Mouse (Mus musculus) MEL (cell line): Measurements from ENCODE around the gene Smlr1. TPM values are rescaled to one million over a fixed set of nuclear protein-coding genes. Genes with fewer than 3 reads are reported as not detected.

ENCODE experiments used
- DNase-seq: peaks from one replicate; pipeline ENCODE4 v3.0.0; 2011; ENCODE audit warnings: low read depth, low spot score
- H3K27ac ChIP-seq: 2 replicates; pipeline ENCODE4 v1.5.1; 2012; ENCODE audit warnings: low read depth, mild to moderate bottlenecking, control low read depth, low read length, moderate library complexity; ENCODE audit not compliant: control insufficient read depth
- H3K27me3 ChIP-seq, 2 experiments: fragments of 150-350 bp in 1 of 2; sonication (generic) in 1 of 2; 2 replicates each; pipeline ENCODE4 v1.6.1; 2012; ENCODE audit warnings: low read length in 2 of 2, mild to moderate bottlenecking in 2 of 2, improper control_type of control experiment in 1 of 2, moderate library complexity in 1 of 2; ENCODE audit not compliant: insufficient read depth in 2 of 2, control insufficient read depth in 1 of 2
- H3K36me3 ChIP-seq, 2 experiments: 2 replicates each; pipeline ENCODE4 v1.6.1; 2012 to 2014; ENCODE audit warnings: low read length in 2 of 2, improper control_type of control experiment in 1 of 2, inconsistent platforms in 1 of 2, mild to moderate bottlenecking in 1 of 2; ENCODE audit not compliant: insufficient read depth in 2 of 2, control insufficient read depth in 1 of 2
- H3K4me1 ChIP-seq, 2 experiments: fragments of 150-350 bp in 1 of 2; sonication (generic) in 1 of 2; 2 replicates each; pipeline ENCODE4 v1.6.1; 2012; ENCODE audit warnings: low read length in 2 of 2, improper control_type of control experiment in 1 of 2, mild to moderate bottlenecking in 1 of 2; ENCODE audit not compliant: insufficient read depth in 2 of 2, control insufficient read depth in 1 of 2
- H3K4me3 ChIP-seq, 2 experiments: fragments of 150-350 bp in 1 of 2; sonication (generic) in 1 of 2; 2 replicates each; pipeline ENCODE4 v1.5.1; 2012; ENCODE audit warnings: low read depth in 2 of 2, low read length in 2 of 2, mild to moderate bottlenecking in 2 of 2, moderate library complexity in 2 of 2, control low read depth in 1 of 2, improper control_type of control experiment in 1 of 2; ENCODE audit not compliant: control insufficient read depth in 1 of 2, insufficient read depth in 1 of 2
- H3K79me2 ChIP-seq: 2 replicates; pipeline ENCODE4 v1.6.1; 2012; ENCODE audit warnings: mild to moderate bottlenecking, low read length, moderate library complexity; ENCODE audit not compliant: control insufficient read depth, poor library complexity, insufficient read depth
- H3K9ac ChIP-seq: 2 replicates; pipeline ENCODE4 v1.6.1; 2012; ENCODE audit warnings: low read depth, mild to moderate bottlenecking, control low read depth, low read length, moderate library complexity; ENCODE audit not compliant: control insufficient read depth, poor library complexity, severe bottlenecking
- H3K9me3 ChIP-seq: fragments of 150-350 bp; sonication (generic); replicated peaks from 2 replicates; pipeline ENCODE4 v1.6.1; 2012; ENCODE audit warnings: mild to moderate bottlenecking, low read length, improper control_type of control experiment, moderate library complexity; ENCODE audit not compliant: insufficient read depth
- BHLHE40 ChIP-seq: IDR thresholded peaks from 2 replicates; pipeline ENCODE4 v1.6.1; 2012; ENCODE audit warnings: low read depth, mild to moderate bottlenecking, inconsistent platforms, low read length, improper control_type of control experiment, borderline replicate concordance
- CHD1 ChIP-seq: IDR thresholded peaks from 2 replicates; pipeline ENCODE4 v1.6.1; 2012; ENCODE audit warnings: low read depth, mild to moderate bottlenecking, inconsistent platforms, low read length, improper control_type of control experiment
- CHD2 ChIP-seq: IDR thresholded peaks from 2 replicates; pipeline ENCODE4 v1.6.1; 2011; ENCODE audit warnings: low read length, improper control_type of control experiment
- CTCF ChIP-seq, 3 experiments: IDR thresholded peaks in 2 of 3; conservative IDR thresholded peaks in 1 of 3; 2 replicates each; pipeline ENCODE4 v1.5.1; 2011 to 2012; ENCODE audit warnings: low read length in 3 of 3, low read depth in 2 of 3, mild to moderate bottlenecking in 2 of 3, improper control_type of control experiment in 1 of 3, inconsistent platforms in 1 of 3, mixed read lengths in 1 of 3, moderate library complexity in 1 of 3; ENCODE audit not compliant: control insufficient read depth in 1 of 3, insufficient read depth in 1 of 3, poor library complexity in 1 of 3, severe bottlenecking in 1 of 3
- E2F4 ChIP-seq: IDR thresholded peaks from 2 replicates; pipeline ENCODE4 v1.6.1; 2011; ENCODE audit warnings: low read depth, low read length, improper control_type of control experiment, borderline replicate concordance
- ELF1 ChIP-seq: IDR thresholded peaks from 2 replicates; pipeline ENCODE4 v1.6.1; 2014; ENCODE audit warnings: low read depth, mild to moderate bottlenecking, inconsistent platforms, low read length, improper control_type of control experiment, moderate library complexity
- EP300 ChIP-seq, 2 experiments: IDR thresholded peaks; 2 replicates each; pipeline ENCODE4 v1.6.1; 2011; ENCODE audit warnings: improper control_type of control experiment in 2 of 2, low read length in 2 of 2, low read depth in 1 of 2, mild to moderate bottlenecking in 1 of 2
- ETS1 ChIP-seq: IDR thresholded peaks from 2 replicates; pipeline ENCODE4 v1.6.1; 2012; ENCODE audit warnings: low read depth, mild to moderate bottlenecking, inconsistent platforms, low read length, improper control_type of control experiment, moderate library complexity
- HCFC1 ChIP-seq: IDR thresholded peaks from 2 replicates; pipeline ENCODE4 v1.6.1; 2012; ENCODE audit warnings: low read depth, mild to moderate bottlenecking, inconsistent platforms, low read length, improper control_type of control experiment, moderate library complexity
- JUND ChIP-seq: IDR thresholded peaks from 2 replicates; pipeline ENCODE4 v1.6.1; 2011; ENCODE audit warnings: low read depth, mild to moderate bottlenecking, improper control_type of control experiment, low read length
- MAX ChIP-seq: IDR thresholded peaks from 2 replicates; pipeline ENCODE4 v1.6.1; 2011; ENCODE audit warnings: low read length, improper control_type of control experiment
- MEF2A ChIP-seq: IDR thresholded peaks from 2 replicates; pipeline ENCODE4 v1.6.1; 2014; ENCODE audit warnings: low read depth, mild to moderate bottlenecking, inconsistent platforms, low read length, improper control_type of control experiment; ENCODE audit not compliant: poor library complexity, insufficient replicate concordance, severe bottlenecking; ENCODE audit errors: extremely low read depth
- MYB ChIP-seq: IDR thresholded peaks from 2 replicates; pipeline ENCODE4 v1.6.1; 2011; ENCODE audit warnings: mild to moderate bottlenecking, low read depth, low read length, improper control_type of control experiment
- MYC ChIP-seq: IDR thresholded peaks from 2 replicates; pipeline ENCODE4 v1.6.1; 2011; ENCODE audit warnings: low read depth, mild to moderate bottlenecking, low read length, improper control_type of control experiment, moderate library complexity
- NELFE ChIP-seq: IDR thresholded peaks from 2 replicates; pipeline ENCODE4 v1.6.1; 2011; ENCODE audit warnings: low read depth, low read length, improper control_type of control experiment
- POLR2A ChIP-seq, 2 experiments: IDR thresholded peaks; 2 replicates each; pipeline ENCODE4 v1.6.1; 2011 to 2012; ENCODE audit warnings: low read length in 2 of 2, mild to moderate bottlenecking in 2 of 2, control low read depth in 1 of 2, improper control_type of control experiment in 1 of 2, low read depth in 1 of 2, moderate library complexity in 1 of 2; ENCODE audit not compliant: control insufficient read depth in 1 of 2, insufficient read depth in 1 of 2, poor library complexity in 1 of 2
- POLR2AphosphoS2 ChIP-seq: IDR thresholded peaks from 2 replicates; pipeline ENCODE4 v1.6.1; 2011; ENCODE audit warnings: low read length, improper control_type of control experiment
- POLR2AphosphoS5 ChIP-seq: IDR thresholded peaks from 2 replicates; pipeline ENCODE4 v1.6.1; 2012; ENCODE audit warnings: low read depth, borderline replicate concordance, mild to moderate bottlenecking, inconsistent platforms, low read length, moderate library complexity, mixed read lengths
- RCOR1 ChIP-seq: IDR thresholded peaks from 2 replicates; pipeline ENCODE4 v1.6.1; 2012; ENCODE audit warnings: low read depth, mild to moderate bottlenecking, inconsistent platforms, low read length, improper control_type of control experiment
- SMC3 ChIP-seq: IDR thresholded peaks from 2 replicates; pipeline ENCODE4 v1.6.1; 2011; ENCODE audit warnings: low read depth, low read length, improper control_type of control experiment
- TCF12 ChIP-seq: IDR thresholded peaks from 2 replicates; pipeline ENCODE4 v1.6.1; 2014; ENCODE audit warnings: low read depth, mild to moderate bottlenecking, inconsistent platforms, low read length, improper control_type of control experiment, moderate library complexity
- USF2 ChIP-seq, 2 experiments: IDR thresholded peaks; 2 replicates each; pipeline ENCODE4 v1.6.1; 2011 to 2012; ENCODE audit warnings: improper control_type of control experiment in 2 of 2, low read length in 2 of 2, borderline replicate concordance in 1 of 2, inconsistent platforms in 1 of 2, low read depth in 1 of 2, mild to moderate bottlenecking in 1 of 2; ENCODE audit not compliant: insufficient read depth in 1 of 2
- ZC3H11A ChIP-seq: IDR thresholded peaks from 2 replicates; pipeline ENCODE4 v1.6.1; 2012; ENCODE audit warnings: low read depth, mild to moderate bottlenecking, inconsistent platforms, low read length, improper control_type of control experiment
- ZMIZ1 ChIP-seq: IDR thresholded peaks from 2 replicates; pipeline ENCODE4 v1.6.1; 2012; ENCODE audit warnings: low read depth, mild to moderate bottlenecking, inconsistent platforms, low read length, improper control_type of control experiment, moderate library complexity
- polyA plus RNA-seq, 2 experiments: library from polyadenylated mRNA; stranded (reverse) in 1 of 2; unstranded in 1 of 2; fragments of >175 nt in 1 of 2; fragments of >200 nt in 1 of 2; gene quantifications; 2 replicates each; pipeline versions ENCODE4 v1.2.1 to v1.2.4; 2012; ENCODE audit warnings: low replicate concordance in 2 of 2, low read depth in 1 of 2; ENCODE audit not compliant: insufficient read length in 2 of 2, insufficient read depth in 1 of 2, missing spikeins in 1 of 2
- total RNA-seq: library from RNA; depleted of rRNA; stranded (reverse); fragments of 300-350 nt; gene quantifications from 2 replicates; pipeline ENCODE4 v1.2.3, GENCODE M21; 2012

Gene Smlr1
- total and polyA plus RNA-seq, 3 experiments = not detected

DNA sequence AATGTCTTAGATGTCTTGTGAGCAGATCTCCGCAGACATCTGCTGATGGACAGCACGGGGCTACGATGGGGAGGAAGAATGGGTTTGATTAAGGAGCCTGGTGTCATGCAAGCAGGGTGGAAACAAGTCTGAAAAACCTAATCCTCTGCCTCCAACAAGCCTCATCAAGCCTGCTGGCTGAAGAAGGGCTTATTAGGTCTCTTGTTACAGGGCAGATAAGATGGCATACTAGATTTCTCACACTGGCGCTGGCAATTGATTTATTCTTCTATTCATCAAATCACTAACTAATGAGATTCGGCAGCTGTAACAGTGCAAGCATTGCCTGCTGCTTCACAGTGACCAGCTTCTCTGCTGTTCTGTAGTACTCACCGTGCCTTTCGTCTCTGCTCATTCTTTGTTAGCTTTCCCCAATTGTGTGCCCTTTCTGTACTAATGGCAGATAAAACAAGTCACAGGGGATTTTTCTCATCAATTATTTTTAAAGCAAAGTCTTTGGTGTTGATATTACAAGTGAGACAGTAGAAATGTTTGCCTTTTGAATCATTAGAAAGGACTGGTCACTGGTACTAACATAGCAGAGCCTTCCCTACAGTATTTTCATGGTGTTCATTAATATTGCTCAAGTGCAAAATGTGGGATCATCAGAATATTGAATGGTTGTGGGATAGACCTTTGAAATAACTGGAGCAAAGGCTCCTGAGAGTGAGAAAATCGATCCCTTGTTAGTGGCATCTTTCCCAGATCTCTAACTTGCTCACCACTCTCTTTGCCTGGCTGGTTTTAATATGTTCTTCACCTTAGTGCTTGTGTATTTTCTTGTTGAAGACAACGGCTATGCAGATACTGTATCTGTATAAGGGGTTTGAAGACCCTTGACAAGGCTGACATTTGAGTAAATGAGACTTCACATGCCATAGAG is 35.5 kb upstream of the Smlr1 start:
- Histone ChIP-seq H3K36me3 (no peaks in the 10 kb centered on the region), H3K9ac (no peak overlapping the region), H3K27ac (no peak overlapping the region), H3K79me2 (no peaks in the 10 kb centered on the region), H3K27me3 (peaks cover 0 to 2% of the 10 kb centered on the region in 2 experiments; a peak in 2 of 4 replicates), H3K4me1 (no peaks in the 10 kb centered on the region), H3K4me3 (no peak overlapping the region), H3K9me3 (no peaks in the 10 kb centered on the region)
- no peak for TF ChIP-seq HCFC1
- no peak for TF ChIP-seq POLR2AphosphoS2
- DNase-seq = no peak

DNA sequence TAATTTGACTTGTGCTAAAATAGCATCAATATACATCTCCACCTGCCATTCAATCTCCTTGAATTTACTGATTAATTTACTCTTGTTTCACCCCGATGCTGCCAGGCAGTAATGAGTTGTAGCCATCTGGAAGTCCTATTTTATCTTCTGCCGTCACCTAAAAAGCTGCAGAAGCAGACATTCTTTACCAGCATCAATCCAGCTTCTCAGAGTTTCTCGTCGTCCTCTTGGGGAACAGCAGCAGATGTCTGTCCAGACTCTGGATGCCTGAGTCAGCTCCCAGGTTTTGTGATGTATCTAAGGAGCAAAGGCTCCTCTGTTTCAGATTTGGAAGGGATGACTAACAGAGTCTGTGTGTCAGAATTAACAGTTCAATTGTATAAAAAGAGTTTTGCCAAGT is 16.9 kb upstream of the Smlr1 start:
- DNase-seq = no peak
- no peaks in the 10 kb centered on the region for H3K9me3 ChIP-seq
- H3K4me3 ChIP-seq = no peak overlapping the region
- no peak overlapping the region for H3K9ac ChIP-seq
- H3K4me1 ChIP-seq = no peaks in the 10 kb centered on the region
- no peaks in the 10 kb centered on the region for H3K79me2 ChIP-seq
- H3K27me3 ChIP-seq = no peaks in the 10 kb centered on the region
- no peak overlapping the region for H3K27ac ChIP-seq
- TF ChIP-seq MYC = no peak
- TF ChIP-seq MAX = no peak
- no peak for TF ChIP-seq ELF1
- TF ChIP-seq MEF2A = no peak
- TF ChIP-seq ZMIZ1 = no peak
- TF ChIP-seq NELFE = no peak
- no peak for TF ChIP-seq CTCF (IDR thresholded peaks at IDR 0.05 in 2 of 3, conservative IDR thresholded peaks at IDR 0.05 in 1 of 3; ENCODE audit: control insufficient read depth in 1 of 3, insufficient read depth in 1 of 3, low read depth in 2 of 3, low read length in 3 of 3, poor library complexity in 1 of 3, severe bottlenecking in 1 of 3)
- no peaks in the 10 kb centered on the region for H3K36me3 ChIP-seq

DNA sequence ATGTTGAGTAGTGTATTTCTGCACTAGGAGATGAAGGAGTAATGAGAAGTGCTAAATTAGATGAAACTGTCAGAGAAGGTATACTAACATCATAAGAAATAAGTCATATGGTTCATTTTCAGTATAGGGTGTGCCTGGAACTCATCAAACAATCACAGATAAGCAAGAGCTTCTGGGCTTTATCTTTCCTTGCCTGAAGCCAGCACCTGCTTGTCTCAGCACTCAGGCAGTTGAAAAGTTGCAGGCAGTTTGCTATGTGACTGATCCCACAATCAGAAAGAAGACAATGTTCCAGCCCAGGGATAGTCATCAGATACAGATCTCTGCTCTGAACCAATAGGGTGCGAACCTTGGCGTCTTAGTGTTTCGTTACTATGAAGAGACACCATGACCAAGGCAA is 5.0 kb upstream of the Smlr1 start:
- 0 out of 4 replicates have a peak, but pooled peaks cover 0 to 2% of the 10 kb centered on the region in 2 experiments for H3K36me3 ChIP-seq
- no peak overlapping the region for H3K9ac ChIP-seq
- peak; percentile 17 for DNase-seq
- H3K27ac ChIP-seq = no peak overlapping the region
- H3K4me3 ChIP-seq = no peak overlapping the region
- H3K79me2 ChIP-seq = no peaks in the 10 kb centered on the region
- no peaks in the 10 kb centered on the region for H3K9me3 ChIP-seq
- H3K4me1 ChIP-seq = peaks cover 0 to 2% of the 10 kb centered on the region in 2 experiments; a peak in 2 of 4 replicates
- no peaks in the 10 kb centered on the region for H3K27me3 ChIP-seq
- TF ChIP-seq BHLHE40 = no peak
- no peak for TF ChIP-seq E2F4
- no peak for TF ChIP-seq CHD1
- TF ChIP-seq MYB = no peak
- peak; percentile 76 for TF ChIP-seq TCF12
- no peak for TF ChIP-seq ZC3H11A
- TF ChIP-seq POLR2A (IDR thresholded peaks at IDR 0.05; ENCODE audit: control insufficient read depth in 1 of 2, insufficient read depth in 1 of 2, low read depth in 1 of 2, low read length in 2 of 2, poor library complexity in 1 of 2) = no peak
- peak; percentile 38 to 65; a peak in 2 of 4 replicates for TF ChIP-seq EP300 (IDR thresholded peaks at IDR 0.05; ENCODE audit: low read depth in 1 of 2, low read length in 2 of 2)
- TF ChIP-seq POLR2AphosphoS5 = no peak
- peak; percentile 14; the same call in 1 of the 2 replicates for TF ChIP-seq ETS1
- no peak for TF ChIP-seq SMC3
- TF ChIP-seq ZMIZ1 = no peak
- TF ChIP-seq JUND = no peak
- TF ChIP-seq CHD2 = no peak
- TF ChIP-seq USF2 (IDR thresholded peaks at IDR 0.05; ENCODE audit: borderline replicate concordance in 1 of 2, insufficient read depth in 1 of 2, low read depth in 1 of 2, low read length in 2 of 2) = no peak
- TF ChIP-seq HCFC1 = no peak
- TF ChIP-seq RCOR1 = no peak
- no peak for TF ChIP-seq NELFE
